Mouse (Mus musculus): ENCODE data around the gene Il1r2.

Gene Il1r2

DNA sequence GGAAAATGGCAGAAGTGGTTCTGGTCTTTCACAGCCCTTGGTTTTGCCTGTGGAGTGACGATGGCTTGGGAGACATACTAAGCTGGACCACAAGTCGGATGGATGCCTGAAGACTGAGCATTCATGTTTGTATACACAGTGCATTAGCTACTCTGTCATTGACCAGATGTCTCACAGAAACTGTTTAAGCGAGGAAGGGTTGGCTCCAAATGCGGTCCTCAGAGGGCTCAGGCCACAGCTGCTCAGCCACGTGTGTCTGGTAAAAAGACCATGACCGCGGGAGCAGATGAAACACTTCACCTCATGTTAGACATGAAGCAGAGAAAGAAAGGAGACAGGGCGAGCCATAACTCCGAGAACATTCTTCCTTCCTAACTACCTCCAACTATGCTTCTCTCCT is 12.5 kb upstream of the Il1r2 start:
- DNase-seq: no peak

DNA sequence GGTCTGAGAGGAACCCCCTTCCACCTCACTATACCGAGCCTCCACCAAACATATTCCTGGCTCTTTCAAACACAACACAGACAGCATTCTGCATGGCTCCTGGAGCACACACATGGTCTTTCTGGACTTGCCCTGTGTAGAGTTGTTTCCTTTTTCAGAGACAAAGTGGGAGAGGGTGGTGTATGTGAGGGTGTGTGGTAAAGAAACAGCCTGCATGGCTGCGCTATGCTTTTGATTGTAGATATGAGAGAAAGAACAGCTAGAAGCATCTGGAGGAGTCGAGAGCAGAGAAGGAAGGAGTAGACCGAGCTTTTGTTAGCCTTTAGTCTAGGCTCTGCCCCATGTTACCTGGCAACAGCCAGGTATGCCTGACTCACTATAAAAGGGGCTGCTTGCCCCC is 10.5 kb upstream of the Il1r2 start:
- no peak for DNase-seq

DNA sequence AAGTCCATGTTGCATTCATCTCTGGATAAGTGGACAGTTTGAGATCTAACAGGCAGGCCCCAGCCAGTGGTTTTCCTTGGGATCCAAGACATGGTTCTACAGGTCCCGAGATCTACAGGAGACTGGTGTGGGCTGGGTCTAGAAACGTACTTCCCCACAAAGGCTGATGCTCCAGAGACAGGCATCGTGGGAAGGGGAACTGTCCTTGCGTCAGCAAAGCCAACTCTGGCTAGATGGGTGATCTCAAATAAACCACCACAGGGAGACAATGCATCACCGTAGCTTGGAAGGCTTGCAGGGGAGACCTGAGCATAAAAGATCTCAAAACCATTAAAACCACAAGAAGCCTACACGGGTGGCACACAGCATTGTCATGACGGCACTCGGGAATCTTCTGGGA is 9.4 kb upstream of the Il1r2 start:
- no peak for DNase-seq

DNA sequence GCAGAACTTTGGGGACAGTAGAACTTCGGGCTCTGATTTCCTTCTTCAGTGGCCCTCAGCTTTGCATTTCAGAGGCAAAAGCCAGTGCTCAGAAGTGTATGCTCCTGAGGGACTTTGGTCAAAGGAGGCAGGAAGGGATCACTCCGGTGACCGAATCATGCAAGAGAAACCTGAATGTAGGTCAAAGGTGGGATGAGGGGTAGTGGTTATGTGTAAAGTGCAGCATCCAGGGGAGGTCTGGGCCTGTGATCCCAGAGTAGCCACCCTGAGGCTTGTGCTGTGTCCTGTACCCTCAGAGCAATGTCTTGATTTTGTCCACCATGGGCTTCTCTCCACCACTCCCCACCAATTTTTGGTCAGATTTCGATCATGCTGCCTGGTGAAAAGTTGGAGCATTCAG is 1.3 kb upstream of the Il1r2 start:
- DNase-seq: no peak

DNA sequence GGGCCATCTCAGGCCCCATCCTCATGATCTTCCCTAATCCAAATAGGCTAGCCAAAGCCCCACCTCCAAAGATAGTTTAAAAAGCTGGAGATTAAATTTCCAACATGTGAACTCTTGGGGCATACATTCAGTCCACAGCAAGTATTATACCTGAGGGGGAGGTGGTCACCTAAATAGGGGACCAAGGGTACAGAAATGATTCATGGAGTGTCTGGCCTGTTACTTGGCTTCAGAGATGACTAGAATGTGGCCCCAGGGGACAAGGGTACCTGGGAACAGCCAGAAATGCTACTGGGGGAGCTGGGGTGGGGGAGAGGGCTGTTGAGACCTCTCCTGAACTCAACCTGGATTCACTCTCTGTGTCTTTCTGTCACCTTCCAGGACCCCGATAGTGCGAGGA is 3.4 kb downstream of the Il1r2 start:
- DNase-seq: no peak

DNA sequence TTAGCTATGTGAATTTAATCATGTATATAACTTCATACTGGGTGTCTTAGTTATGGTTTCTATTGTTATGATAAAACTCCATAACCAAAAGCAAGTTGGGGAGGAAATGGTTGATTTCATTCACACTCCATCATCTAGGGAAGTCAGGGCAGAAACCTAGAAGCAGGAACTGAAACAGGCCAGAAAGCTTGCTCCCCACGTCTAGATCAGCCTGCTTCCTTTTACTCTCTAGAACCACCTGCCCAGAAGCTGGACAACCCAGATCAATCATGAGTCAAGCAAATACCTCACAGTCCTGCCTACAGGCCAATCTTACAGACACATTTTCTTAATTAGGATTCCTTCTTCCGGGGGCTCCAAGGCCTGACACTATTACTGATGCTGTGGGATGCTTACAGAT is 7.2 kb downstream of the Il1r2 start:
- DNase-seq: no peak

DNA sequence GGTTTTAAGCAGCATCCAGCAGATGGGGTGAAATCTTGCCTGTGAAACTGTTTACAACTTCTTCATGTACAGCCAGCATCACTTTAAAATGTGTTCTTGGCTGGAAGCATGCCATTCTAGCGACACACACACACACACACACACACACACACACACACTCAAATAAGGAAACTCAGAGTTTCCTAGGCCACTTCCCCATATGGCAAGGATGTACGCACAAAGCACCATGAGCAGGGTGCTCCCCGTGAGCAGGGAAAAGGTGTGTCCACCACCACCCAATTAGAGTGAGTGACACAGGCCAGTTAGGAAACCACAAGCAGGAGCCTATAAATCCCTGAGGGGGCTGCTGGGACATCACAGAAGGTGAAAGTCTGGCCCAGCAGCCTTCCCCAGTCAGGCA is 10.5 kb downstream of the Il1r2 start:
- DNase-seq: no peak

DNA sequence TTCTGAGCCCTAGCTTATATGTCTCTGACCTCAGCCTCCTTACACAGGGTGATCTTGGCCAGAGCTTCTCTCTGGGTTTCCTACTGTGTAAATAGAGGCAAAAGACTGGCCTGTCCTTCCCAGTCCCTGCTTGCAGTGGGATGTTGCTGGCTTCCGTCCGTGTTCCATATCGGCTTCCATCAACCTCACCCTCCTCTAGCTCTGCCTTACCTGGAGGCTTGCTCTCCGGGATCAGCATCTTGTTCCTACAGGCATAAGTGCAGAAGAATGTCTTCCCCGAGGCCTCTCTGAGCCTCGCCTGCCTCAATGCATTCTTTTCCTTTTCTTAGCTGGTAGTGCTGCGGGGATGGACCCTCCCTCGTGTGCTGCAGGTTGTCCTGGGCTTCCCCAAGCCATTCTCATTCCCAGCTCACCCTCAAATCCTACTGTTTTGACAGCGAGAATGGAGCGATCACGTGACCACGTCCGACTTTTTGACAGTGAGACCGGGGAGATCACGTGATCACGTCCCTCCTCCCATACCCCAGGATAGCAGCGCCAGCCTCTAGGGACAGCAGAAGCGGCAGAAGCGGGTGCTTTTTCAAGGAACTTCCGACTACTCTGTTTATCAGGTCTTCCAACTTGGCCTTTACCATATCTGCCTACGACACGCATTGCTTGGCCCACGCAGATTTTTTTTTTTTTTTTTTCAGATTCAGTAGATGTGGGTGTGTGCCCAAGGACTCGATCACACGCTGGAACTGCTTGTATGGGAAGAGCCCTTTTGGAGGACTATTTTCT is 11.7 kb downstream of the Il1r2 start:
- DNase-seq: peak; percentile 79

DNA sequence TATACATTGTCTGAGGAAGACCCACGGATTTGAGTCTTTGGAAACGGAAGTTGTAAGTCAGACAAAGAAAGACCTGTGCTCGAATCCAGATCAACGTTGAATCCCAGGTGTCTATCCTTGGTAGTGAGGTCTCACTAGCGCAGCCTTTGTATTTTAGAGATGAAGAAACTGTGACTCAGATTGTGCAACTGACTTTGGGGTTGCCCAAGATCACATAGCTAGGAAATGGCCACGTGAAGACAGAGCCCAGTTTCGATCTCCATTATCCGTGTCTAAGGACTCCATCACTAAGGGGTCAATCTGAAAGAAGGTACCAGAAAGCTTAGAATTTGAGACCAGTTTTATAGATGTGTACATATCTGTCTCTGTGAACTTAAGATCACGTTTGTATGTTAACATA is 17.3 kb downstream of the Il1r2 start:
- no peak for DNase-seq

DNA sequence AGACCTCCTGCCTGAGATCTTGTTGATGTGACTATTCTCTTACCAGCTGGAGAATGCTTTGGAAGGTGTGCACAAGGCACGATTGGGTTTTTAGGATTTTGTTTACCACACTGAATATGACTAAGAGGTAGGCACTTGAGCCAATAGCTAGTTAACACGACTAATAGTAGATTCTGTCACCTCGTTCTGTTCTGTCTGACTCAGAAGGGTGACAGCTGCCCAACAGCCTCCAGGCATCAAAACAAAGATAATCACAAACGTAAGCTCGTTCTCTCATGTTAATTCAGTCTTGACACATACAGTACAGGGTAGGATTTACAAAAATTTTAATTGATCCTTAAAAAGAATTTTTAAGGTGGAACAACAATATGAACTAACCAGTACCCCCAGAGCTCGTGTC is 18.7 kb downstream of the Il1r2 start:
- no peak for DNase-seq

DNA sequence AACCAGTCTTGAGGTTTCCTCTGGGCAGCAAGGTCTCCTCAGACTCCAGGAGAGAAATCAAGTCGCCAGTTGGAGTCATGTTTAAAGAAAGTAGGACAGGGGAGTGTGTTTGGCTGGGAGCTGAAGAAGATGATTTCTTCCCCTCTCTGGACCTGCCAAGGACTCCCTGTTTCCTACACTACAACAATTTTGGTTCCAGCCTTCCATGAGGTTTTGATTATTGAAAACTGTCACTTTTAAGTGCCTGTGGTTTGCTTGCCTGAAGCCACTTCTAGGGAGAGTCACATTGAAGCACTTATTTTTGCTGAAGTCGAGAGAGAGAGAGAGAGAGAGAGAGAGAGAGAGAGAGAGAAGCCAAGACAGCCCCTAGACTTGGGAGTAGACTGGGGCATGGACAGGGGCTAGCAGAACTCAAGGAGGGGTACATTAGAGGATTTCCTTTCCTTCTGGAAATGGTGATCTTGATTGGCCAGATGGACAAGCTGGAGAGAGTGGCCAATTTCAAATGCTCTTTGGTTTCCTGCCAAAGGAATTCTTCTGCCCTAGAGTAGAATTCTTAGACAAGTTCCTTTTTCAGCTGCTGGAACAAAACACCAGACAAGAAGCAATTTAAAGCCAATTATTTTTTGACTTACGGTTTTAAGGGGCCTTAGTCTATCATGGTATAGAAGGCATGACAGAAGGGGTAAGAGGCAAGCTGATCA is 20.9 kb downstream of the Il1r2 start:
- DNase-seq: no peak

DNA sequence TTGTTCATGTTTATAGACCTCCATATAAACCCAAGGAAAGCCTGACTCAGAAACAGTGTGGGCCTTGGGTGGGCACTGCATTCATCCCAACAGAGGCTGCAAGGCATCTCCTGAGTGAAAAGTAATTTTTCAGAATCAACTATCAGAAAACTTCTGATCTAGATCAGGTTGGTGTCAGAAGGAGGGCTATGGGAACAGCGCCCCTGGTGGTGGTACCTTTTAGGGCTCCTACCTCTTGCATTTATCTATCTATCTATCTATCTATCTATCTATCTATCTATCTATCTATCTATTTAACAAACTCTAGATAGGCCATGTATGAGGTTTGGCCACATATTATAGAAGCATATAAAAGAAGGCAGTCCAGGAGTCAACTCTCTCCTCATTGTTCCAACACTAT is 21.7 kb downstream of the Il1r2 start:
- DNase-seq: no peak

DNA sequence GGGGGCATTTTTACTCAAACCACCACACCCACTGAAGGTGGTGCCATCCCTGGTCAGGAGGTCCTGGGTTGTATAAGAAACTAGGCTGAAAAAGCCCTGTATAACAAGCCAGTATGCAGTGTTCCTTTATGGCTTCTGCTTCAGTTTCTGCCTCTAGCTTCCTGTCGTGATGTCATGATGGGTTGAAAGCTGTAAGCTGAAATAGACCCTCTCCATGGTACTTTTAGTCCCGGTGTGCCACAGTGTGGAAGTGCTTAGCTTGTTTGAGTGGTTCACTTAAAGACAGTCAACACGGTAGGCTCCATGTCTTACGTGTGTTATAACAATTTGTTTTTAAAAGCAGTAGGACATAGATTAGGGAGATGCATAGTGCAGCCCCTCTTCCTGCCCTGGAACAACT is 32.4 kb downstream of the Il1r2 start:
- no peak for DNase-seq

DNA sequence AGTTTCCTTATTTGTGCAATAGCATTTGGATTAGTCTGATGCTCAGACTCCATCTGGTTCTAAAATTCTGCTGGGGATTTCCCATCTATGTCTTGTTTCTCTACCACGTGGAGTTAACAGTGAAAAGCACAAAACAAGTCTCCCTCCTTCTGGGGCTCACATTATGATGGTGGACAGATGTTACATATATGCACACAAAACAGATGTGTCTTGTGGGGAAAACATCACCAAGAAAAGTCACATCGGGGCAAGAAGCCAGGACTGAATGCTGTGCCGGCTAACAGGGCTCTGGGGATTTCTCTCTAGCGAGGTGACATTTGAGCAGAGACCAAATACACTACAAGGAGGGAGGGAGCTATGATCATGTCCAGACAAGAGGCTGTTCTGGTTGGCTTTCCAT is 32.8 kb downstream of the Il1r2 start:
- DNase-seq: no peak

DNA sequence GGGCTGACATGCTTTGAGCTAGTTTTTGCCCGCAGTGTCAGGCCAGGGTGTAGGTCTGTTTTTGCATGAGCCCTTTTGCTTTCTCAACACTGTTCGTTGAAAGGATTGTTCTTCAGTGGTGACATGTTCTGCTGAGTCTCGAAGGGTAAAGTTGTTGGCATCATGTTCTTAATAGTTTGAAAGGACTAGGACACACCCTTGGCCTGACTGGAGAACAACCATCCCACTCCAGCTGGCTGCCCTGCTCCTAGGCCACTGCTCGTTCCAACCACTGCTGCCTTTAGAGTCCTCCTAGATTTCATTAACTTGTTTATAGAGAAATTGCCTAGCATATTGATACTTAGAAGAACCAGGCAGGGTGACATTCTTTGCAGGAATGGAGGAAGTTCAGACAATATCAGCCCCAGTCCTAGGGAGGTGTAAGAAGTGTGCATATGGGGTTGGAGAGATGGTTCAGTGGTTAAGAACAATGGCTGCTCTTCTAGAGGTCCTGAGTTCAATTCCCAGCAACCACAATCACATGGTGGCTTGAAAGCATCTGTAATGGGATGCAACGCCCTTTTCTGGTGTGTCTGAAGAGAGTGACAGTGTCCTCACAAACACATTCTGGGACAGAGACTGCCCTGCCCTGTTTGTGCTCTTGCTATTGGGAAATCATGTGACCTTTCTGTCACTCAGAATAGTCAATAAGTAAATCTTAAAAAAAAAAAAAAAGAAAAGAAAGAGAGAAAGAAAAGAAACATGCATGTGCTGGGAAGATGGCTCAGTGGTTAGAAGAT is 34.3 kb downstream of the Il1r2 start:
- DNase-seq: no peak

DNA sequence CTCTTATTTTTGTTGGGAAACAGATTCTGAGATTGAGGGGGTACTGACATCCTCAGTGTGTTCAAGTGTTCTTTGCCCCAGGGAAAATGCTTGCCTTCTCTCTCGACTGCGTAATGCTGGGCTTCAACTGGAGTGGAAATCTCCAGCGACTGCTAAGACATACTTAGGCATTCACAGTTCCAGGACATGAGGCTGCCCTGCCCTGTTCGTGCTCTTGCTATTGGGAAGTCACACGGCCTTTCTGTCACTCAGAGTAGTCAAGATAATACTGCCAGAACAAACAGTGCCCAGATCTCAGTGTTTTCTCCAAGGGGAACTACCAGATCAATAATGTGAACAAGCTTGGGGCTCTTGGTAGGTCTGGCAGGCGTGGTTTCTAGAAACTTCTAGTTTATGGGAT is 35.9 kb downstream of the Il1r2 start:
- no peak for DNase-seq

DNA sequence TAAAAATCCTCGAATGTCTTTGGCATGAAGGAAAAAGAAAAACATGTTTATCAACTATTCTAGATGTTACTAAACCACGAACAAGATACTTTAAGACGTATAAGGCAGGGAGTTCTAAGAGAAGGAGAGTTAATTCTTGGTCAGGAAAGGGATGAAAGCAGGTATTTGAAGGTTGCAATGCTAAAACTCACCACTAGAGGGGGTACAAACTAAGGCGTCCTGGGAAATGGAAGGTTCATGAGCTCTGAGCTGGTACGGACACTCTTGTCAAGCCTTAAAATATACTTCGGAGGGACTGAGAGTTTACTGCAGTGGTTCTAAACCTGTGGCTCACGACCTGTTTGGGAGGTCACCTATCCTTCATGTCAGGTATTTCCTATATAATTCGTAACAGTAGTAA is 41.4 kb downstream of the Il1r2 start:
- DNase-seq: no peak

DNA sequence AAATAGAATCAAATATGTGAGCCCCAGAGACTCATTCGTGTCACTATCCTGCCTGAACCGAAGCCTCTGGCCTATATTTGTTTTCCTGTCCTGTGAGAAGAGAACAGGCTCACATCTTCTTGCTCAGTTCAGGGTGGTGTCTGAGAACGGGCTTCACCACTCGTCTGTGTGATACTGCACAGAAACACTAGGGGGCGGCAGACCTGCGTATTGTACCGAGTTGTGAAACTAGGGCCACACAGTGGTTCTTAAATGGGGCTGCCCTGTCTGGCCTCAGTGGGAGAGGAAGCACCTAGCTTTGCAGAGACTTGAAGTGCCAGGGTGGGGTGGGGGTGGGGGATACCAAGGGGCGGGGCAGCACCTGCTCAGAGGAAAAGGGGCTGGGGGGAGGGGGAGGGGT is 42.5 kb downstream of the Il1r2 start:
- DNase-seq: peak; percentile 83

DNA sequence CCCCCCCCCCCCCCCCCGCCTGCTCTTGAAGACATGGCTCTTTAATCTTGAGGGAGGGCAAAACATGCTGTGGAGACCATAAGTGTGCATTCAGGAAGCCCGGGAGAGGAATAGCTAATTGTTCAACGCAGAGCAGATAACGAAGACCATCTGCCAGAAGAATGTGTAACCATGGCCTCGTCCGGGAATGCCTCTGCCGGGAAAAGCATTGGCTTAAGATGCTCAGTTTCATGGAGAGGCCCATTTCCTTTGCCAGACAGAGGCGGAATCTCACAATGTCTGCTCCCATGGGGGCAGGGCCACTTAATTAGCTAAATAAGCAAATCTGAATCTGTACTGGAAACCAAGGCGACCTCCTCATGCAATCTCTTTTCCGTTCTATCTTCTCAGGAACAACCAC is 43.7 kb downstream of the Il1r2 start:
- peak; percentile 13 for DNase-seq

DNA sequence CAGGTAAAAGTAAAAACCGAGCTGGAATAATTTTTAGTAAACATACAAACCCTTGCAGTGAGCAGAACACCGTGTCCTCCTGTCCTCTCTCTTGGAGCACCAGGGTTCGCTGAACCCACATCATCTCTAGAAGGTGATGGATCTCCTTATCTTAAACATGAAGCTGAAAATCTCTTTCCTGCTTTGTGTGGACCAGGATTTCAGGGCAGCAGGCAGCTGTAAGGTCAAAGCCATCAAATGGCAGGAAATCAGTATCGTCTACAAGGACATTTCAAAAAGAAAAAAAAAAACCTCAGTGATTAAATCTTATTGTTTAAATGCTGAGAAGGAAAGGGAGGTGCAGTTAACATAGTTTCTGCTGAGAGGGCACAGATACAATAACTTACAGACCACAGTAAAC is 50.4 kb downstream of the Il1r2 start:
- DNase-seq: no peak

DNA sequence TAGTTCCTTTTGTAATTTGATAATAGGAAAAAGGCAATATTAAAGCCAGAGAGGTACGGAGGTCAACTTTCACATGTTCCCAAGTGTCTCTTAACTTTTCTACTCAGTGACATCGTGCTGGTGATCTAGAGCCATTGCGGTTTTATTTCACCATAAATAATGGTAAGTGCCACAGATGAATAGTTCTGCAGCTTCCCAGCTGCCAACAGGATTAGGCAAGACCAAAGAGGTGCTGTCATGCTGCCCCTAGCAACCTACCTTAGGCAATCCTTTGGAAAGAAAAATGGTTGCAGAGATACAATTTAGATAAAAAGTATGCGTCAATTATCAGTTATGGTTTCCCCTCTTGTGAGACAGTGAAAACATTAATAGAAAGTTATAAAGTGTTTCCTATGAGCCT is 54.6 kb downstream of the Il1r2 start:
- DNase-seq: no peak

DNA sequence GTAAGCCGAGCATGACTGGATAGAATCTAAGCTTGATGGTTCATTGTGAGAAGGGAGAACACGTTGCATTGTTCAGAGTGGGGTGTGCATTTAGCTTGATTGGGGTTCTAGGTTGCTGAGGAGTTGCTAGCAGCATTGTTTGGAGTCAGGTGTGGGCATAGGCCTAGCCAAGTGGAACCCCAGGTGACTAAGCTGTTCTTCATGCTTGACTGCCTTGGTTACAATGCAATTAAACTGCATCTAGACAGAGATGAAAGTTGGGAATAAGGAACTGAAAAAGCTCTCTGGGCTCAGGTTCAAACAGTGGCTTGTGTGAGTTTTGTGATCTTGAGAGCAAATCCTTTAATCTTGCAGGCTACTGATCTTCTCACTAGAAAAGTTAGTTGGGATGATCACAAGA is 55.4 kb downstream of the Il1r2 start:
- DNase-seq: no peak

DNA sequence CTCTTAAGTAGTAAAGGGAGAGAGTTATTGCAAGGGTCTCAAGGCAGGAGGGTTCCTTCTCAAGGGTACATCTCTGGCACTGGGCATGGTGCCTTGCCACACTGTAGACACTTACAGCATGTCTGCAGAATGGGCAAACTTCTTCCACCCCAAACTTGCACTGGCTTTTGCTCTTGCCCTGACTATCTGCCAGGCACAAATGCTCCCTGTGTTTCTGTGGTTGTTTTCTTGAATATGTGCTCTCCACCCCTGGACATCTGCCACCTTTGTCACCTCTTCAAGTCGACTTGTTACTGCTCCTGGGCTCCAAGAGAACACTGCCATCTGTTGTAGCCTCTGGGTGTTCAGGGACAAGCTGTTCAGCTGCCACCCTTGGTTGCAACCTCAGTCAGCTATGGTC is 57.8 kb downstream of the Il1r2 start:
- DNase-seq: no peak

DNA sequence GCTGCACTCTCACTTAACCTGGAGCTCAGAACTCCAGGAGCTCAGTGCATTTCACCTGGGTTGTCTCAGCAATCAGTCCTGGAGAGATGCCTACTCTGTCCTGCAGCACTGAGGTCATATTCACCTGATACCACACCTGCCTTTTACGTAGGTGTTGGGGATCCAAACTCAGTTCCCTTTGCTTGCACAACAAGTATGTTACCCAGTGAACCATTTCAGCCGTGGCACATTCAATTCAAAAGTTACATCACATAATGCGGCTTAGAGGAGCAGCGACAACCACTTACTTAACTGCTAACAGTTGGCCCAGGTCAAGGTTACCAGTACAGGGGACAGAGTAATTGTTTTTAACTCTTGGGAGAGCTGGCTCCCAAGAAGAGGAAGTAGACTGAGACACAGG is 58.8 kb downstream of the Il1r2 start:
- DNase-seq: no peak
